Mouse (Mus musculus) lung, postnatal 0 days (tissue): ENCODE results near the gene Coro2b.

Experiments
- CTCF ChIP-seq: IDR thresholded peaks from 2 replicates; pipeline ENCODE4 v1.5.1; 2016; ENCODE audit warnings: antibody characterized with exemption, mild to moderate bottlenecking
- EP300 ChIP-seq: IDR thresholded peaks from 2 replicates; pipeline ENCODE4 v1.6.1; 2016; ENCODE audit warnings: antibody characterized with exemption, mild to moderate bottlenecking, control low read depth

DNA sequence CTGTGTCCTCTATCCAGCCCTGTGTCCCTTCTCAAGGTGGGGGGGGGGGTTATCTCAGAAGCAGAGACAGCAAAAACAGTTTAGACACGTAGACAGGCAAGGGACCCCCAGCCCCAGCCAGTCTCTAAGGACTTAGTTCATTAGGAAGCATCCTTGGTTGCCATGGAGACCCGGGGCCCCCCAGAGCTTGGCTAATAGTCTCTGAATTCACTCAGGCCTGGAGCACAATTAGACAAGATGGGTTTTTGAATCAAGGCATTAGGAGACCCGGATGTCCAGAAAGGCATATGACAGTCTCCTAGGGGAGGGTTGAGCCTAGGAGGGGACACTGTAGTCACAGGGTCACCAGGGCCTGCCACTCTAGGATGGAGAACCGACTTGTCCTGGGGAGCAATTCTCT, 18.3 kb downstream of the Coro2b start:
- TF ChIP-seq CTCF (no peak), EP300 (no peak)
